Mouse (Mus musculus): ENCODE data around the gene Arl5c. TPM values are rescaled to one million over a fixed set of nuclear protein-coding genes. Genes with fewer than 3 reads are reported as not detected.

The Arl5c gene
- total RNA-seq (2022) = 1 to 10 TPM in 3 of 4 experiments, under 1 TPM in 1; 0.44 to 1.8 (median 1.4) TPM

DNA sequence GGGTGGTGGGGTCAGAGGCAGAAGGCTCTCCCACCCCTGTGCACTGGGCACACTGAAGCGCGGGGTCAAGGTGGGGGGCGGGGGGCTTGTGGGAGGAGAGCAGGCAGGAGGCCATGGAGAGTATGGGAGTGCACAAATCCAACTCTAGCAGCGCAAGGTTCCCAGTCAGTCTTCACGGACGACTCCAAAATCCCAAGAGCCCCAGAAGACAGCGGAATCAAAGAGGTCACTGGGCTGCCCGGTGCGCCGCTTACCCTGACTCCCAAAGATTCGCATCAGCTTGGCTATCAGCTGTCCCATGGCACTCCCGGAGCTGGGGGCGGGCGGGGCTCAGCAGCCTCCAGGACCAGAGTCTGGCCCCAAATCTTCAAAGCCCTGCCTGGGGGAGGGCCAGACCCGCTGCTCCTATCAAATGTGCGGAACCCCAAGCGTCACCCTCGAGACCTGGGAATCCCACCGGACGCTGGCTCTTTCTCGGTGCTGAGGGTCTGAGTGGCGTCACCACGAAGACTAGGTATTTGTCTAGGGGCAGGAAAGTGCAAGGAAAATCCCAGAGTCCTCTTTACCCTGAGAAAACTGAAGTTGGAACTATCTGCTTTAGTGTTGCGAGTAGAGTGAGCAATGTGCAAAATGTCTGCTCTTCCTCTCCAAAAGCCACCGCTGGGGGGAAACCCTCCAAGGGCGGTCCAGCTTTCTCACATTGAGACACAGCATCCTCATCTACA lies at the start of gene Arl5c:
Arl5c (minus strand) TSS at position 618 of the 725 bp plus-strand sequence.
- DNase-seq = no peak

DNA sequence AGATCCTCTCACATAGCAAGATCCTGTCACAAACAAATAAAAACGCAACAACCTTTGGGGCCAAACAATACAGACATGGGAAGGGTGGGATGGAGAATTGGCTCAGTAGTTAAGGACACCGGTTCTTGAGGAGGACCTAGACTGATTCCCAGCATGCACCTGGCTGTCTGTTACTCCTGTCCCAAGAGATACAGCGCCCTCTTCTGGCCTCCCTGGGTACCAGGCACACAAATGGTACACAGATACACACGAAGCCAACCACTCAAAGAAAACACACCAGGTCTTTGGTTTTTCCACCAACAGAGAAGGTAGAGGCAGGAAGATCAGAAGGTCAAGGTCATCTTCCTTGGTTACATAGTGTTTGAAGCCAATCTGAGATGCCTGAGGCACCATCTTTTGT lies 49.6 kb upstream of the Arl5c start:
- DNase-seq = no peak

DNA sequence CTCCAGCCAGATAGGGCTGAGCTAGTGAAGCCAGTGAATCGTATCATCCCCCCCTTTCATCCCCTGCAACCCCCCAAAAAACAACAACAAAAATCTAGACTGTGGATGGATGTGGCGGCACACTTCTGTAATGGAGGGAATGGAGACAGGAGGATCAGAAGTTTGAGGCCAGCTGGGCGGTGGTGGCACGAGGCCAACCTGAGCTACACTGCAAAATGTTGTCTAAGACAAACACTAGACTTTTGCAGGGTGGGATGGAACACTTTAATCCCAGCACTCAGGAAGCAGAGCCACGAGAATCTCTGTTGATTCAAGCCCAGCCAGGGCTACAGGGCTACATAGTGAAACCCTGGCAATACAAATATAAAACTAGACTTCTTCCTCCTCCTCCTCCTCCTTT lies 48.1 kb upstream of the Arl5c start:
- no peak for DNase-seq

DNA sequence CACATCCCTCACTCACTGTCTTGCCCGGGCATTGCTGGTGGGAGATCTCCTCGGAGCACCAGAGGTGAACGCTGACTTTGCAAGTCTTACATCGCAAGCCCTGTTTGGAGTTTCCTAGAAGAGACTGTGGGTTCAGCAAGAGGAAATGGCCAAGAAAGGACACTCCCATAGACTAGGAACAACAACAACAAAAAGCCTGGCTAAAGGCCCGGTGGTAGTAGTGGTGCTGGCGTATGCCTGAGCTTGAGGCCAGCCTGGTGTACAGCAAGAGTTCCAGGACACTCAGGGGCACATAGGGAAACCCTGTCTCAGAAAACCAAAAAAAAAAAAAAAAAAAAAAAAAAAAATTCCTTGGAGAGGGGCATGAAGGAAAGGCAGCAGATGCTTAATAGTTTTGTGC lies 46.8 kb upstream of the Arl5c start:
- DNase-seq = no peak

DNA sequence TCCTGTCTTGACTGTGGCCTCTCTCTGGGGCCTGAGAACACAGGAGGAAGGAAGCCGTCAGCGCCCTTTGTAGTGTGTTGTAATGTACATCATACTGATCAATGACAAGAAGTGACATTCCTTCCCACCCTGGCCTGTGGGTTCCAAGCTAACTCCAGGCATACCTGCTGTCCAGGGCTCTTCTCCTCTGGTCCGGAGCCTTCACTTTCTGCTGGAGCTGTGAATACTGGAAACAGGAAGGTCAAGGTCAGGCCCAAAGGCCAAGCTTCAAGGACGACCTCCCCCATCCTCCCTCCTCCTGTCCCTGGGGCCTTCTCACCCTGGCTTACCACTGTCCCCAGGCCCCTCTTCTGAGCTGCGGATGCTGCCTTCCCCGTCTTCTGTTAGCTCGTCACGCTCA lies 45.0 kb upstream of the Arl5c start:
- DNase-seq = no peak

DNA sequence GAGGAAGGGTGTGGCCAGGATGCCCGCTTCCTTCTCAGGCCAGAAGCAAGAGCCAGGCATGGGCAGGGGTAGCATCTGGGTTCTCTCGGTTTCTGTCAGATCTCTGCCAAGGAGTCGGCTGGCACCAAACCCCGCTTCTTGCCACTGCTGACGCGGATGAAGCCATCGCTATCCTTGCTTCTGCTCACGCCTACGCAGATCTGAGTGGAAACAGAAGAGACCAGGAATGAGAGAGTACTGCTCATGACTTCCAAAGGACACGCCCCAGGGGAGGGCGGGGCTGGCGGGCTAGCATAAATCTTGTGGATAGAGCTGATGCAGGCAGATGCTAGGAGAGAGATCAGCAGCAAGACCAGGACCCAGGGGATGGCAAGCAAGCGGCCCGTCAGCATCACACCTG lies 41.9 kb upstream of the Arl5c start:
- no peak for DNase-seq

DNA sequence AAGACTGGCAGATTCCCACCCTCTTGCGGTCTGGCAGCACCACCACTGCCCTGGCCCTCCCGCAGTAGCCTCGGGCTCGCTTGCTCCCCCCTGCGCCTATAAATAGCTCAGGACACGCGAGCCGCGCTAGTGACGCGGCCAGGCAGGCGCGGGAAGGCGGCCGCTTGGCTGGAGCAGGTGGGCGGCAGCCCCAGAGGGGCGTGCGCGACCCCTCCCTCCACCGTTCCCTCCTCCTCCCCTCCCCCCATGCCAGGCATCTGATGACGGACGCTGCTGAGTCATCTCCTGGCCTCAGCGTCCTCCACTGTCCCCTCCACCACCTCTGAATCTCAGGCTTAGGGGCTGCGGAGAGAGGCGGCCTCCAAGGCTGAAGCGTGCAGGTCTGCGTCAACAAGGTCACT lies 40.0 kb upstream of the Arl5c start:
- DNase-seq = peak; percentile 40

DNA sequence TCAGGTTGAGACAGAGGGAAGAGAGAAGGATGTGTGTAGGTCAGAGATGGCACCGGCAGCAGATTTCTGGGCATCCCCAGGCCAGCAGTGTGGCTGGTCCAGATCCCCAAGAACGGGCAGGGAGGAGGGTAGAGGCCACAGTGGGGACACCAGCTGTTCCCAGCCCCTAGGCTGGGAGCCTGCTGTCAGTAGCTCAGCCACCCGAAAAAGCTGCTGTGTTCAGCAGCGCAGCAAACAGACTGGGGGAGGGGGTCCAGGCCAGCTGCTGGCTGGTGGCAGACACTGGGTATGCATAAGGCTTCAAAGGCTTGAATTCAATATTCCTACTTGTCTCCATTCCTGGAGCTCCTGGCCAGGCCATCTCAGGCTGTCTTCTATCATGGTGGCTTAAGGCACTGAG lies 38.9 kb upstream of the Arl5c start:
- no peak for DNase-seq

DNA sequence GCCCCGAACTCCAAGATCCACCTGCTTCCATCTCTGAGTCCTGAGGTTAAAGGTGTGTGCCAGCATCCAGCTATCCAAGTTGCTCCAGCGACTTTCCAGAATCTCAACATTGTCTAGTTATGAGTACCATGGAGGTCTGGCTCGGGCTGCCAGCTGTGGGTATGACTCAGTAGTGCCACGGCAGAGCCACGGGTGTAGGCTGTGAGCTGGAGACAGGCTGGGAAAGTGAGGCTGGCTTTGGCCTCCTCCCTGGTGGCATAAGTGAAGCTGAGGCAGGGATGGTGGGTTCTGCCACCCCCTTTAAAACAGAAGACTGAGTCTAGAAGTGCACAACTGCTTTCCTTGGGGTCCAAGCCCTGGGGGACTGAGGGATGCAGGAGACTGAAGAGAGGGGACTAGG lies 38.1 kb upstream of the Arl5c start:
- no peak for DNase-seq

DNA sequence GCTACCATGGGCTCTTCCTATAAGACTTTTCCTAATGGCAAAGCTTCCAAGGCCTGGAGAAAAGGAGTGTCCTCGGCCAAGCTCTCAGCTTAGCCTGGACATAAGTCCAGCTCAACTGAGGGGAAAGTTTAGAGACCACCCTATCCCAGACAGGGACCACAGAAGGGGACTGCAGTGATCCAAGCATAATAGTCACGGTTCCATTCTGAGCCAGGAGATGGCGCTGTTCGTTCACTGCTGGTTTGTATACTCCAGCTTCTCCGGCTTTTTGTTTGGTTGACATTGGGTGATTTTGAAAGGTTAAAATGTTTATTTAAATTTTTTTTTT lies 35.4 kb upstream of the Arl5c start:
- DNase-seq = peak; percentile 54

DNA sequence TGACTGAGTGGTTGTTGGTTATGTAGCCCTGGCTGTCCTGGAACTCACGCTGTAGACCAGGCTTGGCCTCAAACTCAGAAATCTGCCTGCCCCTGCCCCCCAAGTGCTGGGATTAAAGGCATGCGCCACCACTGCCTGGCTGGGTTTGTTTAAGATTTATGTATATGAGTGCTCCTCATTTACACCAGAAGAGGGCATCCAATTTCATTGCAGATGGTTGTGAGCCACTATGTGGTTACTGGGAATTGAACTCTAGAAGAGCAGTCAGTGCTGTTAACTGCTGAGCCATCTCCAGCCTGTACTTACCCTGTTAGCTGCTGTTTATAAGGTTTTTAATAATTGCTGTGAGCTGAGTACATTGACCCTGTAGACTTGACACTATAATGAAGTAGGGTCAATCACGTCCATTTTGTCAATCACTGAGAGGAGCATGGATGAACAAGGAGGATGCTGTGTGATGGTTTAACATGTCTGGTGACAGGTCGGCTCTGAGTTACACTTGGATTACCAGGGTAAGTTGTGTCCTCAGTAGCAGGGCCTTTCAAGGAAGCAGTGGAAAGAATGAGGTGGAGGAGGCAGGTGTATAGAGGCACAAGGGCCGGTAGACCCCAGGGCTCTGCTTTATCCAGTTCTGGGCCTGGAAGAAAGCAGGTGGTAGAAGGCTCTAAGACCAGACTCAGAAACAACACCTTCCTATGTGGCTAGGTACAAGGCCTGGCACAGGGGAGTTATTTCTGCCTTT lies 34.9 kb upstream of the Arl5c start:
- DNase-seq = no peak

DNA sequence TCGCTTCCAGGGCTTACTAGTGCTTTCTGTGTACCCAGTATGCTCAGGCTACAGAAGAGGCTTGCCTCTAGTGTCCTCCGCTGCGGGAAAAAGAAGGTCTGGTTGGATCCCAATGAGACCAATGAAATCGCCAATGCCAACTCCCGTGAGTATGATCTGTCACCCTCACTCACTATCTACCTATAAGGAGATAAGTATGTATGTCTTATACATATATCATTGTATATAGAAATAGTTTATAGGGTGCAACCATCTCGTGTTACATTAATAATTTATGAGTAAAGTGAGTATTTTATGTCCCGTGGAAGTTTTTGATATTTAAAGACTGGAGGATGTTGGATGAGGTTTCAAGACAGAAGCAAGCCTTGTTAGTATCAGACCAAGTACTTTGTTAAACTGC lies 31.8 kb upstream of the Arl5c start:
- no peak for DNase-seq

DNA sequence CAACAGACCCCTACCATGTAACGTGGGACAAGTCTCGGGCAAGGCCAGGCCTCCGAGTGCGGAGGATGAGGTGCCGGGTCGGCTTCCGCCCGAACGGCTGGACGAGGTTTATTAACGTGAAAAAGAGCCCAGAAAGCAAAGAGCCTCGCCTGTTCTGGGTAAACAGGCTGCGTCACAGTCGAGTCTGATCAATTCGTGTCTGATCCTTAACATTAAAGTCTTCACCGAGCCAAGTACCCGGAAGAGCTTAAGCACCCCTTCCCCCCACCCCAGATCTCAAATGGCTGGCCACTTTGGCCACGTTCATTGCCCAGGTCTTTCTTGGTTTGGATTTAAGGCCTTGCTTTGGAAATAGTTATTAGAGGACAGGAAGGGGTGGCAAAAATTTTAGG lies 31.3 kb upstream of the Arl5c start:
- DNase-seq = no peak

DNA sequence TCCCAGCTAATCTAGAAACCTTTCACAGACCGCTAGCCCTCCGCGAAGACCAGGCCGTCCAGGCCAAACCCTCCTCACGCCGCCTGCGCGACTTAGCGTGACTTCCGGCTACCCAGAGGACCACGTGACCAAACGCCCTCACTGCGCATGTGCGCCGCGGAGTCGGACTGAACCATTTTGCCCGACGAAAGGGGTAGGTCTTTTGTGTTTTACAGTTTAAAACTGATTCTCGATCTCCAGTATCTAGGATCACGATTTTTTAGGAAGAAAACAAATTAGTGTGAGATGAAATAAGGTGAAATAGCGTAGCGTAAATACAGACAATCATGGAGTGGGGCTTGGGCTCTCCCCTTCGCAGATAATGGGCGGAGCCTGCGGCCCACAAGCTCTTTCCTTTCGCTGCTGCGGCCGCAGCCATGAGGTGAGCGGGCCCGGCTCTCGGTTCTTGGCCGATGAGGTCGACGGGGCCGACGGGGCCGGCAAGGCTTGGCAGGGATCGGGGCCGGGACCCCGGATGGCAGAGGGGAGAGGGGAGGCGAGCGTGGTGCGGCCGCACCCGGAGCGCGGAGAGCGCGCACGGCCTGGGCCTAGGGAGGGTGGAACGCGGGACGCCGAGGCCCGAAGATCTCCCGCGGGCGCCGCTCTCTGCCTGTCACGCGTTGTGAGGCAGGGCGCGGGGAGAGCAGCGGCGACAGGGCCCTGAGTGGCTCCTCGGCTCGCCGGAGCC lies 30.8 kb upstream of the Arl5c start, which contains the start of gene Rpl19:
Rpl19 (plus strand) TSS at position 141 of the 727 bp plus-strand sequence.
- DNase-seq = peak; percentile 90

DNA sequence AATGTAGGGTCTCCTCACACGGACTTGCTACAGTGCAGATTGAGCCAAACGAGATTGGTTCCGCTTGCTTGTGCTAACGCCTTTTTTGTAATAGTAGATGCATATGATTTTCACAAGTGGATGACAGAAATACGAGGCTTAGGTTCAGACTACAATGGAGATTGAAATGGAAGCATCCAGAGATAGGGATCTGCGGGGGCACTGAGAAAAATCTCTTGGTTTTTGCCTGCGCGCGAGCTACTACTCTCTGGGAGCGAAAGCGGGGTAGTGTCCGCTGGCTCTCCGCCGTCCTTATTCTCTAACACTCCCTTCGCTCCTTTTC lies 30.2 kb upstream of the Arl5c start:
- DNase-seq = no peak

DNA sequence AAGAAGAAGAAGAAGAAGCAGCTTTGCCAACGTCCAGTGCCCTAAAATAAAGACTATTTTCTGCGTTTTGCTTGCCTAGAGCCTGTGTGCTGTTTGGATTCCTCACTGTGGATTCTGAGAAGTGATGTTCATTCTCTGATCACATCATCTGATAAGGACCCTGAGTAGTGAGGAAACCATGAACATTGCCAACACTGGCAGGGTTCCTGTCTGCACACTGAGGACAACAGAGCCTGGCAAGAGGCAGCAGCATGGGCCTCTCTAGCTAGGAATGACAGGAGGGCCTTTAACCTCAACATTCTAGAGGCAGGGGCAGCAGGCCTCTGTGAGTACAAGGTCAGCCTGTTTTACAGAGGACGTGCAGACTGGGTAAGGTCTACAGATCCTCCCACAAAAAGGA lies 28.5 kb upstream of the Arl5c start:
- no peak for DNase-seq

DNA sequence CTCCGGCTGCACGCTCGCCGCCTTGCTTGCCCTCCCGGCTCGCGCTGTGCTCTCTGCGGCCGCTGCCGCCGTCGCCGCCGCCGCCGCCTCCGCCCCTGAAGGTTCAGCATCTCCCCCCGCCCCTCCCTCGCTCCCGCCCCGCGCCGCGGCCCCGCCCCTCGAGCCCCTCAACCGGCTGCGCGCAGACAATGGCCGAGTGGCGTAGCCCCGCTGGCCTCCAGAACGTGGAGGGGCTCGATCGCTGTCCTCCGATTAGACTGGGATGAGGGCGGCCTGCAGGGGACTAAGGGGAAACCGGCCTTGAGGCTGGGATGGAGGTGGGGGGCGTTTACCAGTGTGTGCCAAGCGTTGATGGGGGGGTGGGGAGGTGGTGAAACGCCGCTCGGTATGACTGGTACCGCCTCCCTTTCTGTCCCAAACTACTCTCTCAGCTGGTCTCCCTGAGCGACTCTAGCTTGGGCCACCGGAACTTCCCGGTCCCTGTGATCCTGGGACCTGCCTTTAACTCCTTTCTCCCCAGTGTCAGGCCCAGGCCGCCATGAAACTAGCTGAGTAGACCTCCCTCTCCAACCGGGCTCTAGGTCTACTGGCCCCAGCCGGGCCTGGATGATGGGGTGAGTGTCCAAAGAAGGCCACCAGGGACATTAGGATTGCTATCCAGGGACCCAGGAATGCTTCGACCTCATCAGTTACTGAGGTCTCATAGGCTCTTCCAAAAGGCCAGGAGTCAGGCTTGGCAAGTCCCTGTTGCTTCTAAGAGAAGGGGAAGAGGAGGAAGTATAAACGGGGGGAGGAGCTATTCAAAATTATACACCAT lies 26.8 kb upstream of the Arl5c start, which contains the start of gene Cacnb1:
Cacnb1 (minus strand) TSS at position 480 of the 817 bp plus-strand sequence.
- DNase-seq = peak; percentile 49

DNA sequence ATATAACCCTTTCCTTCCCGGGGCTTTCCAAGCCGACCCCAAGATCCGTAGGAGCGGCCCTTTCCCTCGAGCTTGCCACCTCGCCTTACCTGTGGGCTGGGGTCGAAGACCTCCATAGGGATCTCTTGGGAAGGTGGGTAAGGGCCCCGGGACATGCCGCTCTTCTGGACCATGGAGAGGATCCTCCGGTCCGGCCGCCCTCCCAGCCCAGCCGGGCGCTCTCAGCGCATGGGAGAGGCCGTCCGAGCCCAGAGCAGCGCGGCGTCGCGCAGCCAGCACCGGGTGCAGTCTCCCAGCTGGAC lies 26.2 kb upstream of the Arl5c start:
- no peak for DNase-seq

DNA sequence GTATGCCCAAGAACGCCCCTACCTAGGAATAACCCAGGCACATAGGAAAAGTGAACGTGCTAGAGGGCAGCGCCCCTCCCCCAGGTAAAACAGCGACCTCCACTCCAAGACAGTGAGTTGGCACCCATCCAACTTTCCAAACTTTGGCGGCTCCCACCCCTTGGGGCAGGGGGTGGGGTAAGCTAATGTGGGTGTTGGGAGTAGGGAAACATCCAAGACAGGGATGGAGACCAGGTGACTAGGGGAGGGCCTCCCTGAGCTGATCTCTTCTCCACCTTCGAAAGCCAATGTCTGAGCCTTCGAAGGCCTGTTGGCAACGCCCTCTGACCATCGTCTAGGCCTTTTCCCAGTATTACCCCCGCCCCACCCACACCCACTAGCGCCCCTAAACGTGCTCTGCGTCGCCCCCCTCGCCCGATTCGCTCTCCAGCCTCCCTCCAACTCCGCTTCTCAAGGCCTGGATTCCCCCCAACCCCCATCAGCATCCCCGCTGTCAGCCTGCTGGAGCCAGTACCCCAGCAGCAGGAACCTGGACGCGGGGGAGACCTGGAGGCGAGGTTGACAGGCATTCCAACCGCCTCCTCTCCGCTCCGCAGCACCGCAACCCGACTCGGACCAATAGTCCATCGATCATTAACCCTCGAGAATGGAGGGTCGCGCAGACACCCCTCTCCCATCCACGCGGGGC lies 25.7 kb upstream of the Arl5c start:
- DNase-seq = peak; percentile 42

DNA sequence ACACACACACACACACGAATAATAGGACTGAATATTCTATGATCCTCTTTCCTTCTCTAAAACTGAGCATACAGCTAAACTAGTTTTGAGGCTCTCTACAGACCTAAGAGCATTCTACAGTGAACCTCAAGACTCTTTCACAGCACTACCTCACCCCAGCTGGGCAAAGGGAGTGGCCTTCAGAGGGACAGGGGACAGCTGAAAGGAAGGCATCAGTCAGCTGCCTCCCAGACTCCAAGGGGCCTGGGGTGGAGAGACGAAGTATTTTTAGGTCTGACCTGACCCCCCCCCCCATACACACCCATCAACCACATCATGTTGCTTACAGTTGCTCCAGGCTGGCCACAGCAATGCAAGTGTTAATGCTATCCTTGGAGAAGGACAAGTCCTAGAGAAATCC lies 25.1 kb upstream of the Arl5c start:
- no peak for DNase-seq

DNA sequence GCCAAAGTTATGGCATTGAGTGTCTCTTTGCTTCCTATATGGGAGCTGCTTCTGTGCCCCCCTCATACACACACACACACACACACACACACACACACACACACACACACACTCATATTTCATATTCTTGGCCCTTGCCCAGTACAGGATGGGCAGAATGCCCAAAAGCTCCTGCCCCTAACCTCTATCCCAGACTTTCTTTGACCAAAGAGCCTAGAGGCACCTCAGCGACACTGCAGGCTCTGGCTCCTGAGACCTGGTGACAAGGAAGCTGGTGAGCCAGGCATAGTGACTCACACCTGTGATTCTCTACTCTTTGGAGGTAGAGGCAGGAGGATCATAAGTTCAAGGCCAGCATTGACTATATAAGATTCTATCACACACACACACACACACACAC lies 24.7 kb upstream of the Arl5c start:
- no peak for DNase-seq

DNA sequence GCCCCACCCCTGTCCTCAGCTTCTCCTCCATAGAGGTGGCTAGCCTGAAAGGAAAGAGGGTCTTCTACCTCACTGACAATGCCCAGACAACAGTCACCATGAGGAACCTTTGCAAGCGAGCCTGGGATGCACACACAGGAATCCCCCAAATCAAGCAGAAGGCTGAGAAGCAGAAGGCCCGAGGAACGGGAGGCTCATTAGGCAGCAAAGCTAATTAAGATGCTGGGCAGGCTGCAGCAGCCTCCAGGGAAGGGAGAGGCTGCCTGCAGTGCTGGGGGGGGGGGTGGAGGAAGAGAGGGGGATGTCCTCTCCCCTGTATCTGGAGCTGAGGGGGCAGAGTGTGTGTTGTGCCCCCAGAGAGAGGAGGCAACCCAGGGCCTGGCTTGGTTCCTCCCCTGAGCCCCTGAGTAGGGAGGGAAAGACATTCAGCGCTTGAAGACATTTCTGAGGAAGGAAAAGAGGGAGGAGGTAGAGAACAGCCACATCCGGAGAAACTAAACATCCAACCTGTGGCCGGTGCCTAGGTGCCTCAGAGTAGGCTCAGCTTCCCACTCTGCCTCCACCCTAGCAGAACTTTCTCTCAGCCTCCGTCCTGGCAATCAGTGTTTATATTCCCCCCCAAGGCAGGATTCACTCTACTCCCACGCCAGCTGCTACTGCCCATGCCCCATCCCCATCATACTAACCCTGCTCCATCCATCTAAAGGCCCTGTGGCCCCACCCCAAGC lies 24.1 kb upstream of the Arl5c start:
- DNase-seq = no peak
